Mouse (Mus musculus) forebrain, embryonic 14.5 days (tissue): ENCODE data around the gene Pet117. TPM values are rescaled to one million over a fixed set of nuclear protein-coding genes. Genes with fewer than 3 reads are reported as not detected.

ENCODE experiments used
- ATAC-seq: fragments of 200-750 bp; cut with Nextera tagmentation; 2 replicates; pipeline ENCODE4 v1.8.0; 2017; ENCODE audit warnings: mild to moderate bottlenecking, moderate library complexity
- DNase-seq: peaks from one replicate; pipeline ENCODE4 v3.0.0-alpha.2; 2015; ENCODE audit warnings: low spot score
- H3K27ac ChIP-seq: fragments of 300-500 bp; sonication (generic); 2 replicates; pipeline ENCODE4 v1.5.1; 2014; ENCODE audit warnings: low read depth, mild to moderate bottlenecking, control low read depth, low read length, moderate library complexity
- H3K27me3 ChIP-seq: fragments of 300-500 bp; sonication (generic); replicated peaks from 2 replicates; pipeline ENCODE4 v1.6.1; 2014; ENCODE audit warnings: low read length, control low read depth, mixed read lengths; ENCODE audit not compliant: control insufficient read depth, insufficient read depth
- H3K36me3 ChIP-seq: fragments of 300-500 bp; sonication (generic); 2 replicates; pipeline ENCODE4 v1.6.1; 2014; ENCODE audit warnings: low read length, control low read depth; ENCODE audit not compliant: control insufficient read depth, insufficient read depth
- H3K4me1 ChIP-seq: fragments of 300-500 bp; sonication (generic); 2 replicates; pipeline ENCODE4 v1.6.1; 2014; ENCODE audit warnings: antibody characterized with exemption, low read length, control low read depth; ENCODE audit not compliant: control insufficient read depth, insufficient read depth
- H3K4me2 ChIP-seq: fragments of 300-500 bp; sonication (generic); 2 replicates; pipeline ENCODE4 v1.6.1; 2014; ENCODE audit warnings: mild to moderate bottlenecking, control low read depth, low read length
- H3K4me3 ChIP-seq: fragments of 300-500 bp; sonication (generic); 2 replicates; pipeline ENCODE4 v1.5.1; 2014; ENCODE audit warnings: low read depth, low read length, control low read depth
- H3K9ac ChIP-seq: fragments of 300-500 bp; sonication (generic); 2 replicates; pipeline ENCODE4 v1.6.1; 2014; ENCODE audit warnings: mild to moderate bottlenecking, low read length, control low read depth, moderate library complexity
- H3K9me3 ChIP-seq: fragments of 300-500 bp; sonication (generic); replicated peaks from 2 replicates; pipeline ENCODE4 v1.6.1; 2016; ENCODE audit warnings: low read length, control low read depth, mixed read lengths; ENCODE audit not compliant: control insufficient read depth
- WGBS: fragments of 180-500 bp; shearing (Covaris S2); extraction: QIAGEN DNeasy Blood & Tissue Kit; methylation state at CpG from one replicate; pipeline ENCODE4 v1.1.7; 2014; 5-methylcytosine and 5-hydroxymethylcytosine counted together
- polyA plus RNA-seq: library from polyadenylated mRNA; unstranded; fragments of >200 nt; fragmentation: Nextera tagmentation; extraction: Ambion mirVana; gene quantifications from 2 replicates; pipeline ENCODE4 v1.2.1, GENCODE M21; 2014

Gene Pet117
- 0.47 and 0.71 TPM in 2 replicates for polyA plus RNA-seq

GRCm38 (mm10) chr2:144368400-144369019, at the start of gene Pet117, which contains the start of gene Kat14:
Gene Pet117 (plus strand): TSS chr2:144368996.
Gene Kat14 (plus strand): TSS chr2:144368983.
- Histone ChIP-seq H3K4me1 (peaks cover 9% of the 10 kb centered on the region; the same call in 1 of the 2 replicates), H3K4me3 (peak within 1 kb of the TSS; percentile 88), H3K27me3 (no peaks in the 10 kb centered on the region), H3K36me3 (peaks cover 6% of the 10 kb centered on the region), H3K27ac (peak within 1 kb of the TSS; percentile 86), H3K4me2 (peak within 1 kb of the TSS; percentile 80), H3K9ac (peak within 1 kb of the TSS; percentile 92), H3K9me3 (no peaks in the 10 kb centered on the region)
- WGBS, result 10% methylated on average over 33 of the region's 38 CpGs
- ATAC-seq (peak; percentile 97), DNase-seq (peak; percentile 97)

DNA sequence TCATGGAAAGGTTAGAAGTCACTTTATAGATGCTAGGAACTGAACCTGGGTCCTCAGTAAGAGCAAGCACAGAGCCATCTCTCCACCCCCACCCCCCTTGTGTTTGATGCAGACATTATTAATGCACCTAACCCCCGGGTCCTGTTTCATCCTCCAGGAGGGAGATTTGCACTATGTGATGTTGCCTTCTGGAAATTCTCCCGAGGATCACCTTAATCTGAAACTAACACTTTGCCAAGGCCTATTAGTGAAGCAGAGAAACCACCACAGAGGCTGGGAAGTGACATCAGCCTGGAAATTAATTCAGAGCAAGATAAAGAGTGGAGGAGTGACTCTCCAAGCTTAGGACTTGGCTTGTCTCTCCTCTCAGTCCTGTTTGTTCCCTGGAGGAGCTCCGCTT, 44.6 kb upstream of the Pet117 start:
- ATAC-seq, result no peak
- WGBS, result 59% methylated on average over 3 of the region's 3 CpGs
- Histone ChIP-seq H3K4me1 (no peaks in the 10 kb centered on the region), H3K4me2 (no peak overlapping the region), H3K4me3 (no peak overlapping the region), H3K27ac (no peak overlapping the region), H3K9me3 (no peaks in the 10 kb centered on the region), H3K9ac (no peak overlapping the region), H3K27me3 (peaks cover 6% of the 10 kb centered on the region; the same call in 1 of the 2 replicates), H3K36me3 (no peaks in the 10 kb centered on the region)
- no peak for DNase-seq

DNA sequence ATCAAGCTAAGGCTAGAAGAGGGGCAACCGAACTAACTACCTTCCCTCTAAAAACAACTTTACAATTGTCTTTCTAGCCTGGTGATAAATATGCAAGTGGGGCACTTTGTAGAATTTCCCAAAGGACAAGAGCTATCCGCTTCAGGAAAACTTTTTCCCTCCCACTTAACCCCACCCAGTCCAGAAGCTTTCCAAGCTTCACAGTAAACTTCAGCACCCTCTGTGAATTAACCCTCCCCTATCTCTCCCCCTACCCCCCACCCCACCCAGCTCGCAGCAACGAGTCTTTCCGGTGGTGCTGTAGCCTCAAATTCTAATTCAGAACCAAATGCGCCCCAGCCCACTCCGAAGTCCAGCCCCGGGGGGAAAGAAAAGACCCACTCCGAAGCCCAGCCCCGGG, 39.3 kb upstream of the Pet117 start:
- no peak overlapping the region for H3K4me2 ChIP-seq
- no peak overlapping the region for H3K9ac ChIP-seq
- H3K36me3 ChIP-seq, result no peaks in the 10 kb centered on the region
- DNase-seq (no peak), ATAC-seq (no peak)
- WGBS, result 4% methylated on average over 10 of the region's 10 CpGs
- peaks cover 55% of the 10 kb centered on the region for H3K27me3 ChIP-seq
- H3K4me3 ChIP-seq, result no peak overlapping the region
- H3K27ac ChIP-seq, result no peak overlapping the region
- peaks cover 16% of the 10 kb centered on the region for H3K4me1 ChIP-seq
- H3K9me3 ChIP-seq, result no peaks in the 10 kb centered on the region

DNA sequence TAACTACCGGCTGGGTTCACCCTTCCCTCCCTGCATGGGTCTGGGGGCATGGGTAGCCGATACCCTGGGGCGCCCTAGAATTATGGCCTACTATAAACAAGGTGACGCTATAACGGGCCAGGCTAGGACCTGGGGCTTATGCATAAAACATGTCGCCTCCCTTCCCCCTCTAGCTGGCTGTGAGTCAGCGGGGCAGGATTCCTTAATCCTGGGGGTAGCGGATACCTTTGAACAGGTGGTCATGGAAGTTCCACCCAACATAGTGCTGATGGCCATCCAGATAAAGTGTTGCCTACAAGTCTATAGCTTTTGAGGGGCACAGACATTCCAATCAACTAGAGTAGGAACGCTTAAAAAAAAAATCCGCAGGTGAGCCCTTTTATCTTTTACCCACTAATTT, 38.9 kb upstream of the Pet117 start:
- no peak overlapping the region for H3K9ac ChIP-seq
- WGBS, result 3% methylated on average over 10 of the region's 10 CpGs
- no peak for ATAC-seq
- H3K27me3 ChIP-seq, result peaks cover 57% of the 10 kb centered on the region
- H3K4me3 ChIP-seq, result no peak overlapping the region
- no peak overlapping the region for H3K4me2 ChIP-seq
- no peaks in the 10 kb centered on the region for H3K9me3 ChIP-seq
- H3K36me3 ChIP-seq, result no peaks in the 10 kb centered on the region
- H3K4me1 ChIP-seq, result peaks cover 16% of the 10 kb centered on the region
- H3K27ac ChIP-seq, result no peak overlapping the region
- DNase-seq, result no peak

DNA sequence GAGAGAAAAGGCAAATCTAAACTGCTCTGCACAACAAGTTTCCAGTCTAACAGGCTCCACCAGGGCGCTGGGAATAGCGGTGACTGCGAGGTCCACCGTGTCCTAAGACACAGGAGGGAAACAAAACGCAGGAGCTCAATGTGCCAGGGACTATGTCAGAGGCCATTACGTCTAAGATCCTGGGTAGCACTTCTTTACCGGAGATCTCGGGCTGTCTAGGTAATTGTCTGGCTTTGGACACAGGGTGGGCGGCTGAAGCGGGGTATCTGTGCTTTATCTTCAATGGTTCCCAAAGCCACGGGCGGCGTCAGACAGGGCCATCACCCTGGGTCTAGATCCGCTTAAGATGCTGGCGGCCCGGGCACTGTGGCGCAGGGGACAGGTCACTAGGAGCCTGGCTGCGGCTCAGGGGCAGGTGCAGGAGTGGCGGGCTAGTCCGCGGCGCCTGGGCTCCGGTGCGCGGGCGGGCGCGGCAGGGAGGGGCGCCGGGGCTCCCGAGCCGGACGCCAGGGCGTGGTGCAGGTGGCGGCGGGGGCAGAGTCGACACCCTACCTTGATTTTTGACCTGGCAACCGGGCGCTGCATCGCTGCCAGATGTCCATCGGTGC, 38.3 kb upstream of the Pet117 start:
- Histone ChIP-seq H3K4me3 (peak overlapping the region; percentile 46), H3K36me3 (no peaks in the 10 kb centered on the region), H3K9ac (peak overlapping the region; percentile 52), H3K27ac (no peak overlapping the region), H3K4me1 (peaks cover 16% of the 10 kb centered on the region), H3K9me3 (no peaks in the 10 kb centered on the region), H3K4me2 (peak overlapping the region; percentile 91), H3K27me3 (peaks cover 60% of the 10 kb centered on the region)
- DNase-seq (peak; percentile 10), ATAC-seq (0 out of 2 replicates have a peak, but pooled peaks have one; percentile 8)
- under 1% methylated on average over 40 of the region's 41 CpGs for WGBS

GRCm38 (mm10) chr2:144330960-144331371, 37.8 kb upstream of the Pet117 start:
- Histone ChIP-seq H3K9me3 (no peaks in the 10 kb centered on the region), H3K4me1 (peaks cover 16% of the 10 kb centered on the region), H3K4me3 (peak overlapping the region; percentile 46), H3K9ac (peak overlapping the region; percentile 52), H3K27me3 (peaks cover 63% of the 10 kb centered on the region), H3K27ac (no peak overlapping the region), H3K36me3 (no peaks in the 10 kb centered on the region), H3K4me2 (peak overlapping the region; percentile 91)
- DNase-seq, result peak; percentile 36
- peak; percentile 56 for ATAC-seq
- under 1% methylated on average over 41 of the region's 50 CpGs for WGBS

- H3K27ac ChIP-seq, result no peak within 1 kb of the TSS
- ATAC-seq (peak; percentile 49), DNase-seq (no peak)
- peak within 1 kb of the TSS; percentile 52 for H3K9ac ChIP-seq
- H3K4me2 ChIP-seq, result peak within 1 kb of the TSS; percentile 91
- H3K9me3 ChIP-seq, result no peaks in the 10 kb centered on the region
- H3K4me3 ChIP-seq, result peak within 1 kb of the TSS; percentile 46
- peaks cover 63% of the 10 kb centered on the region for H3K27me3 ChIP-seq
- peaks cover 16% of the 10 kb centered on the region for H3K4me1 ChIP-seq
- H3K36me3 ChIP-seq, result no peaks in the 10 kb centered on the region
- 1% methylated on average over 59 of the region's 62 CpGs for WGBS
These were observed 37.1 kb upstream of the Pet117 start, which contains the start of gene Ovol2 for GRCm38 (mm10) chr2:144331401-144332302. Gene Ovol2 (minus strand): TSS chr2:144332146.

DNA sequence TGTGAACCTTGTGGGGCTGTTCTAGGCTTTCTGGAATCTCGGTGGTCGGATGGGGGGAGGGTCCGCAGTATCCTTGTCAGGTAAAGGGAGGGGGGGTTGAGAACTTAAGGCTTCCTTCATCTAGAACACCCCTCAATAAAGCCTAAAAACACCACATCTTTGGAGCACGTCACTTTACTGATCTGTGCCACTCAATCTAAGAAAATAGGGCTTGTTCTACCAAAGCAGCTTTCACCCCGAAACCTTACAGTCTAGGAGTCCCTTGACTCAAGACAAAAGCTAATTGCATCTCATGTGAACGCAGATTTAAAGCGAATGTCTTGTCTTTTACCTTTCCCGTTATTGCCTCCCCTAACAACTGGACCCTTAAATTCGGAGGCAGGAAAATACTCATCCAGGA, 36.3 kb upstream of the Pet117 start:
- no peak overlapping the region for H3K27ac ChIP-seq
- WGBS, result 6% methylated on average over 9 of the region's 9 CpGs

More for the DNA sequence above, 36.3 kb upstream of the Pet117 start:
- H3K9ac ChIP-seq, result no peak overlapping the region
- H3K9me3 ChIP-seq, result no peaks in the 10 kb centered on the region
- H3K4me2 ChIP-seq, result peak overlapping the region; percentile 43; the same call in 1 of the 2 replicates
- peak; percentile 11 for DNase-seq
- H3K27me3 ChIP-seq, result peaks cover 63% of the 10 kb centered on the region
- peak overlapping the region; percentile 46; the same call in 1 of the 2 replicates for H3K4me3 ChIP-seq
- no peak for ATAC-seq
- H3K4me1 ChIP-seq, result peaks cover 16% of the 10 kb centered on the region
- H3K36me3 ChIP-seq, result no peaks in the 10 kb centered on the region
